Mouse (Mus musculus): ENCODE results near the gene Olfr1278. TPM values are rescaled to one million over a fixed set of nuclear protein-coding genes. Genes with fewer than 3 reads are reported as not detected.

Olfr1278 gene
- polyA plus RNA-seq (2012; rRNA removed), result not detected in 2 replicates

GRCm38 (mm10) chr2:111289836-111290235, at the start of gene Olfr1278:
Olfr1278 (plus strand) TSS chr2:111290136.

GRCm38 (mm10) chr2:111254216-111254615, 35.7 kb upstream of the Olfr1278 start, which contains the start of gene Olfr1276:
Olfr1276 (plus strand) TSS chr2:111254516.

GRCm38 (mm10) chr2:111274006-111274405, 15.9 kb upstream of the Olfr1278 start, which contains the start of gene Olfr1277:
Olfr1277 (minus strand) TSS chr2:111274106.

GRCm38 (mm10) chr2:111300374-111300773, 10.4 kb downstream of the Olfr1278 start, which contains the start of gene Olfr1279:
Olfr1279 (plus strand) TSS chr2:111300635.

GRCm38 (mm10) chr2:111313717-111314116, 23.8 kb downstream of the Olfr1278 start, which contains the start of gene Olfr1280:
Olfr1280 (plus strand) TSS chr2:111314017.

GRCm38 (mm10) chr2:111326220-111326619, 36.3 kb downstream of the Olfr1278 start, which contains the start of gene Olfr1281:
Olfr1281 (plus strand) TSS chr2:111326520.

GRCm38 (mm10) chr2:111335976-111336375, 46.0 kb downstream of the Olfr1278 start, which contains the start of gene Olfr1282:
Olfr1282 (minus strand) TSS chr2:111336076.

Other genes with a start within 250 kb of the Olfr1278 start
- gene Gm13941, start 184.2 kb upstream of the Olfr1278 start, polyA plus RNA-seq (2012; rRNA removed), result not detected in 2 replicates
- gene Gm15130, start 137.2 kb upstream of the Olfr1278 start, polyA plus RNA-seq (2012; rRNA removed), result not detected in 2 replicates
- gene 4930430A15Rik, start 60.5 kb upstream of the Olfr1278 start, polyA plus RNA-seq (2012; rRNA removed), result not detected in 2 replicates
- not detected in 2 replicates for gene Olfr1275, start 54.9 kb upstream of the Olfr1278 start, polyA plus RNA-seq (2012; rRNA removed)
- not detected in 2 replicates for gene Olfr1276, start 35.6 kb upstream of the Olfr1278 start, polyA plus RNA-seq (2012; rRNA removed)
- not detected in 2 replicates for gene Olfr1277, start 16.0 kb upstream of the Olfr1278 start, polyA plus RNA-seq (2012; rRNA removed)
- gene Olfr1279, start 10.5 kb downstream of the Olfr1278 start, polyA plus RNA-seq (2012; rRNA removed), result not detected in 2 replicates
- not detected in 2 replicates for gene Olfr1280, start 23.9 kb downstream of the Olfr1278 start, polyA plus RNA-seq (2012; rRNA removed)
- gene Olfr1281, start 36.4 kb downstream of the Olfr1278 start, polyA plus RNA-seq (2012; rRNA removed), result not detected in 2 replicates
- gene Olfr1282, start 45.9 kb downstream of the Olfr1278 start, polyA plus RNA-seq (2012; rRNA removed), result not detected in 2 replicates
- not detected in 2 replicates for gene Olfr1283, start 76.7 kb downstream of the Olfr1278 start, polyA plus RNA-seq (2012; rRNA removed)
- not detected in 2 replicates for gene Olfr1284, start 85.4 kb downstream of the Olfr1278 start, polyA plus RNA-seq (2012; rRNA removed)
- gene Olfr1286, start 133.0 kb downstream of the Olfr1278 start, polyA plus RNA-seq (2012; rRNA removed), result not detected in 2 replicates
- gene Olfr1287, start 159.0 kb downstream of the Olfr1278 start, polyA plus RNA-seq (2012; rRNA removed), result not detected in 2 replicates
- not detected in 2 replicates for gene Olfr1288, start 184.0 kb downstream of the Olfr1278 start, polyA plus RNA-seq (2012; rRNA removed)
- not detected in 2 replicates for gene Olfr1289, start 190.7 kb downstream of the Olfr1278 start, polyA plus RNA-seq (2012; rRNA removed)
- gene Olfr1290, start 203.7 kb downstream of the Olfr1278 start, polyA plus RNA-seq (2012; rRNA removed), result not detected in 2 replicates
- gene Olfr1291-ps1, start 207.0 kb downstream of the Olfr1278 start, polyA plus RNA-seq (2012; rRNA removed), result not detected in 2 replicates
- gene Olfr1293-ps, start 235.1 kb downstream of the Olfr1278 start, polyA plus RNA-seq (2012; rRNA removed), result not detected in 2 replicates